Mouse (Mus musculus) embryonic fibroblast, embryonic 13.5 days (primary cell): ENCODE data around the gene Rhobtb3.

Source experiments
- CTCF ChIP-seq: IDR thresholded peaks from 2 replicates; pipeline ENCODE4 v1.5.1; 2011; ENCODE audit warnings: mild to moderate bottlenecking, control low read depth, low read length, moderate library complexity, borderline replicate concordance; ENCODE audit not compliant: insufficient read depth
- POLR2A ChIP-seq: IDR thresholded peaks from 2 replicates; pipeline ENCODE4 v1.6.1; 2011; ENCODE audit warnings: low read depth, mild to moderate bottlenecking, control low read depth, low read length, moderate library complexity

- TF ChIP-seq POLR2A (no peak), CTCF (no peak)
Observed at GRCm38 (mm10) chr13:75859264-75859844, 84.4 kb downstream of the Rhobtb3 start.
